8 mouse cellular contexts compared by ENCODE assay signal in genomic region chr10:32889652-32890506, GRCm38 (mm10). TPM values are rescaled to one million over a fixed set of nuclear protein-coding genes. Genes with fewer than 3 reads are reported as not detected.
DNase-seq lines count a peak whose midpoint lies in the region; ATAC-seq and TF ChIP-seq lines count a peak whose summit lies in the region.

TSS of gene Nkain2 (minus strand) at chr10:32890462.

- H3K4me3 ChIP-seq in embryonic facial prominence, embryonic 11.5 days (ENCODE audit: low read depth, low read length) = peak within 1 kb of the TSS; percentile 76
- peak within 1 kb of the TSS; percentile 46 for H3K4me3 ChIP-seq in heart, adult 2 months
- peak within 1 kb of the TSS; percentile 72 for H3K4me3 ChIP-seq in kidney, embryonic 15.5 days (replicated peaks)
- H3K4me3 ChIP-seq in limb, embryonic 12.5 days (replicated peaks) = peak within 1 kb of the TSS; percentile 79
- peak within 1 kb of the TSS; percentile 85 for H3K4me3 ChIP-seq in neural tube, embryonic 14.5 days (ENCODE audit: low read depth, low read length)

- H3K4me2 ChIP-seq in embryonic facial prominence, embryonic 11.5 days (ENCODE audit: low read depth, low read length) = peak within 1 kb of the TSS; percentile 96
- peak within 1 kb of the TSS; percentile 99 for H3K4me2 ChIP-seq in kidney, embryonic 15.5 days
- H3K4me2 ChIP-seq in limb, embryonic 12.5 days = peak within 1 kb of the TSS; percentile 95
- peak within 1 kb of the TSS; percentile 66 for H3K4me2 ChIP-seq in neural tube, embryonic 14.5 days (ENCODE audit: low read depth, low read length)

- H3K36me3 ChIP-seq in embryonic facial prominence, embryonic 11.5 days (replicated peaks; ENCODE audit: control insufficient read depth, insufficient read depth, low read depth, low read length) = no peaks in the 10 kb centered on the region
- H3K36me3 ChIP-seq in heart, adult 2 months (ENCODE audit: control insufficient read depth, insufficient read depth, low read length) = no peaks in the 10 kb centered on the region
- H3K36me3 ChIP-seq in kidney, embryonic 15.5 days = no peaks in the 10 kb centered on the region
- no peaks in the 10 kb centered on the region for H3K36me3 ChIP-seq in limb, embryonic 12.5 days
- no peaks in the 10 kb centered on the region for H3K36me3 ChIP-seq in neural tube, embryonic 14.5 days (ENCODE audit: control insufficient read depth, insufficient read depth, low read length)

- TF ChIP-seq CTCF in heart, adult 2 months (IDR thresholded peaks at IDR 0.05) = no peak

- no peaks in the 10 kb centered on the region for H3K79me2 ChIP-seq in heart, adult 2 months (replicated peaks; ENCODE audit: control insufficient read depth, insufficient read depth, low read length)

- no peaks in the 10 kb centered on the region for H3K27me3 ChIP-seq in embryonic facial prominence, embryonic 11.5 days (ENCODE audit: control insufficient read depth, insufficient read depth, low read length)
- 0 out of 2 replicates have a peak, but pooled peaks cover 2% of the 10 kb centered on the region for H3K27me3 ChIP-seq in heart, adult 2 months (ENCODE audit: control insufficient read depth, insufficient read depth, low read length)
- H3K27me3 ChIP-seq in kidney, embryonic 15.5 days = peaks cover 15% of the 10 kb centered on the region; the same call in 1 of the 2 replicates
- H3K27me3 ChIP-seq in limb, embryonic 12.5 days = peaks cover 15% of the 10 kb centered on the region
- H3K27me3 ChIP-seq in neural tube, embryonic 14.5 days (ENCODE audit: control insufficient read depth, insufficient read depth, low read length) = no peaks in the 10 kb centered on the region

- no peak for TF ChIP-seq EP300 in heart, adult 2 months (IDR thresholded peaks at IDR 0.05; ENCODE audit: insufficient read depth, low read depth, low read length)

- no peaks in the 10 kb centered on the region for H3K9me3 ChIP-seq in embryonic facial prominence, embryonic 11.5 days (replicated peaks; ENCODE audit: control insufficient read depth, low read length)
- no peaks in the 10 kb centered on the region for H3K9me3 ChIP-seq in kidney, embryonic 15.5 days (replicated peaks)
- no peaks in the 10 kb centered on the region for H3K9me3 ChIP-seq in limb, embryonic 12.5 days
- no peaks in the 10 kb centered on the region for H3K9me3 ChIP-seq in neural tube, embryonic 14.5 days (ENCODE audit: control insufficient read depth, low read length)

- intact Hi-C loops in heart, adult 2 months (cut with DNase I) = loop anchor here (10.0 kb wide), 2 partner anchors 175 to 185 kb away; no protein-coding TSS in a partner anchor

- H3K9ac ChIP-seq in embryonic facial prominence, embryonic 11.5 days (replicated peaks; ENCODE audit: low read length) = peak within 1 kb of the TSS; percentile 71
- peak within 1 kb of the TSS; percentile 65 for H3K9ac ChIP-seq in heart, adult 2 months (ENCODE audit: low read depth, low read length)
- H3K9ac ChIP-seq in kidney, embryonic 15.5 days = peak within 1 kb of the TSS; percentile 56
- peak within 1 kb of the TSS; percentile 71 for H3K9ac ChIP-seq in limb, embryonic 12.5 days (replicated peaks)
- peak within 1 kb of the TSS; percentile 90 for H3K9ac ChIP-seq in neural tube, embryonic 14.5 days (replicated peaks; ENCODE audit: low read depth, low read length)

- no peaks in the 10 kb centered on the region for H3K4me1 ChIP-seq in embryonic facial prominence, embryonic 11.5 days (ENCODE audit: control insufficient read depth, insufficient read depth, low read length)
- no peaks in the 10 kb centered on the region for H3K4me1 ChIP-seq in heart, adult 2 months (ENCODE audit: control insufficient read depth, insufficient read depth, low read length)
- H3K4me1 ChIP-seq in kidney, embryonic 15.5 days = 0 out of 2 replicates have a peak, but pooled peaks cover 10% of the 10 kb centered on the region
- no peaks in the 10 kb centered on the region for H3K4me1 ChIP-seq in limb, embryonic 12.5 days (replicated peaks)
- H3K4me1 ChIP-seq in neural tube, embryonic 14.5 days (ENCODE audit: control insufficient read depth, insufficient read depth, low read length) = no peaks in the 10 kb centered on the region

- DNase-seq in CD4-positive, CD25-positive, alpha-beta regulatory T cell, adult 2 months (ENCODE audit: low read depth, low spot score) = peak; percentile 1
- DNase-seq in embryonic facial prominence, embryonic 11.5 days (ENCODE audit: low spot score) = peak; percentile 63
- peak; percentile 22 to 34 for DNase-seq in heart, adult 2 months
- peak; percentile 5 to 10 for DNase-seq in urinary bladder, postnatal 36 days (ENCODE audit: low spot score in 2 of 2)

- TF ChIP-seq POLR2A in heart, adult 2 months (IDR thresholded peaks at IDR 0.05; ENCODE audit: insufficient read depth, low read depth, low read length) = no peak

- ATAC-seq in CD4-positive, CD25-positive, alpha-beta regulatory T cell, adult 4 months = no peak
- peak; percentile 81 for ATAC-seq in embryonic facial prominence, embryonic 11.5 days (replicated peaks; ENCODE audit: insufficient number of reproducible peaks, low FRiP score, low TSS enrichment, low read depth)
- peak; percentile 79 for ATAC-seq in kidney, embryonic 15.5 days (replicated peaks; ENCODE audit: low FRiP score)
- peak; percentile 66 for ATAC-seq in limb, embryonic 12.5 days (ENCODE audit: insufficient number of reproducible peaks, insufficient read depth, low FRiP score, low TSS enrichment, low read depth)
- peak; percentile 90 for ATAC-seq in neural tube, embryonic 14.5 days (ENCODE audit: low read depth)

- under 1% methylated on average over 48 of the region's 81 CpGs for WGBS in embryonic facial prominence, embryonic 11.5 days
- WGBS in heart, adult 2 months = under 1% methylated on average over 81 of the region's 81 CpGs
- WGBS in kidney, embryonic 15.5 days = under 1% methylated on average over 74 of the region's 81 CpGs
- under 1% methylated on average over 68 of the region's 81 CpGs for WGBS in limb, embryonic 12.5 days
- WGBS in neural tube, embryonic 14.5 days = under 1% methylated on average over 77 of the region's 81 CpGs

- H3K27ac ChIP-seq in embryonic facial prominence, embryonic 11.5 days (replicated peaks; ENCODE audit: low read depth, low read length) = no peak within 1 kb of the TSS
- no peak within 1 kb of the TSS for H3K27ac ChIP-seq in heart, adult 2 months
- H3K27ac ChIP-seq in kidney, embryonic 15.5 days = no peak within 1 kb of the TSS
- no peak within 1 kb of the TSS for H3K27ac ChIP-seq in limb, embryonic 12.5 days
- peak within 1 kb of the TSS; percentile 83 for H3K27ac ChIP-seq in neural tube, embryonic 14.5 days (ENCODE audit: low read depth, low read length)

RNA-seq across cellular contexts. Expression of gene Nkain2, which starts in this region (rescaled TPM):
- polyA plus RNA-seq in CD4-positive, CD25-positive, alpha-beta regulatory T cell, adult 4 months (2017; shearing (Covaris generic)) = under 1 TPM in 1 of 2 experiments, not detected in 1; 0.13 TPM
- 0.33 and 1.00 TPM in 2 replicates for polyA plus RNA-seq in embryonic facial prominence, embryonic 11.5 days (2014; fragmentation: Nextera tagmentation; extraction: Ambion mirVana)
- total RNA-seq in heart, adult 2 months (2021) = under 1 TPM in 1 of 2 experiments, not detected in 1; 0.18 TPM
- 0.08 TPM in 1 of 2 replicates, not detected in the other for polyA plus RNA-seq in heart, adult 2 months (2012; rRNA removed)
- polyA plus RNA-seq in kidney, embryonic 15.5 days (2015; fragmentation: Nextera tagmentation; extraction: Ambion mirVana) = 0.60 and 0.77 TPM in 2 replicates
- 0.38 and 0.74 TPM in 2 replicates for polyA plus RNA-seq in limb, embryonic 12.5 days (2016; fragmentation: Nextera tagmentation; extraction: Ambion mirVana)
- polyA plus RNA-seq in neural tube, embryonic 14.5 days (2014; fragmentation: Nextera tagmentation; extraction: Ambion mirVana) = 20.0 and 24.3 TPM in 2 replicates

Comparison
In these comparisons a context has a peak if more than half of its experiments do, and no peak if none do; other contexts are left out.
1. RNA of gene Nkain2 (polyA plus RNA-seq): 20.0 to 24.3 TPM in neural tube, embryonic 14.5 days; 0.33 to 1.00 TPM in embryonic facial prominence, embryonic 11.5 days, 0.60 to 0.77 TPM in kidney, embryonic 15.5 days, 0.38 to 0.74 TPM in limb, embryonic 12.5 days, 0.13 TPM in CD4-positive, CD25-positive, alpha-beta regulatory T cell, adult 4 months and 0.08 TPM in heart, adult 2 months; every median in the first group is over 10 times any median in the second.
2. Peak in DNase-seq, ATAC-seq, H3K4me3 ChIP-seq, H3K9ac ChIP-seq and H3K4me2 ChIP-seq in embryonic facial prominence, embryonic 11.5 days; RNA of the gene not detected or under 1 TPM.
3. Peak in DNase-seq, H3K4me3 ChIP-seq and H3K9ac ChIP-seq in heart, adult 2 months; RNA of the gene not detected or under 1 TPM.
4. Peak in ATAC-seq, H3K4me3 ChIP-seq, H3K9ac ChIP-seq and H3K4me2 ChIP-seq in kidney, embryonic 15.5 days; RNA of the gene not detected or under 1 TPM.
5. Peak in ATAC-seq, H3K4me3 ChIP-seq, H3K9ac ChIP-seq and H3K4me2 ChIP-seq in limb, embryonic 12.5 days; RNA of the gene not detected or under 1 TPM.
6. DNase-seq: peak in every context shown above with its lines; median percentile 63 in embryonic facial prominence, embryonic 11.5 days; 28 in heart, adult 2 months; 8 in urinary bladder, postnatal 36 days; 1 in CD4-positive, CD25-positive, alpha-beta regulatory T cell, adult 2 months.
7. Peak in every context shown above with its lines, with median percentiles within 50 percentile points of each other: H3K4me2 ChIP-seq, H3K4me3 ChIP-seq and H3K9ac ChIP-seq.